Mouse (Mus musculus) spleen, adult 2 months (tissue): ENCODE measurements around the gene Tmem139. TPM values are rescaled to one million over a fixed set of nuclear protein-coding genes. Genes with fewer than 3 reads are reported as not detected.

Experiments
- DNase-seq, 2 experiments: peaks; one replicate each; pipeline versions ENCODE4 v3.0.0 to v3.0.0-alpha.2; 2012 to 2021; ENCODE audit warnings: low spot score in 2 of 2, low read depth in 1 of 2
- H3K27ac ChIP-seq: fragments of 200-500 bp; 2 replicates; pipeline ENCODE4 v1.5.1; 2012; ENCODE audit warnings: low read length, inconsistent platforms; ENCODE audit not compliant: insufficient read depth
- H3K27me3 ChIP-seq: fragments of 200-500 bp; 2 replicates; pipeline ENCODE4 v1.6.1; 2012; ENCODE audit warnings: mild to moderate bottlenecking, moderate library complexity, low read length, inconsistent platforms; ENCODE audit not compliant: control insufficient read depth, insufficient read depth
- H3K36me3 ChIP-seq: fragments of 200-500 bp; 2 replicates; pipeline ENCODE4 v1.6.1; 2012; ENCODE audit warnings: mild to moderate bottlenecking, low read length, inconsistent platforms; ENCODE audit not compliant: control insufficient read depth, insufficient read depth
- H3K4me1 ChIP-seq: fragments of 200-500 bp; 2 replicates; pipeline ENCODE4 v1.6.1; 2011; ENCODE audit warnings: inconsistent platforms; ENCODE audit not compliant: control insufficient read depth, insufficient read depth, insufficient read length
- H3K4me3 ChIP-seq: fragments of 200-500 bp; 2 replicates; pipeline ENCODE4 v1.5.1; 2011; ENCODE audit warnings: mild to moderate bottlenecking, inconsistent platforms; ENCODE audit not compliant: insufficient read depth, insufficient read length; ENCODE audit errors: extremely low read depth
- CTCF ChIP-seq: fragments of 200-500 bp; IDR thresholded peaks from 2 replicates; pipeline ENCODE4 v1.5.1; 2011; ENCODE audit warnings: mild to moderate bottlenecking, inconsistent platforms; ENCODE audit not compliant: insufficient read depth, insufficient read length, insufficient replicate concordance; ENCODE audit errors: extremely low read depth
- POLR2A ChIP-seq: fragments of 200-500 bp; IDR thresholded peaks from 2 replicates; pipeline ENCODE4 v1.6.1; 2011; ENCODE audit warnings: low read depth, low read length, inconsistent platforms
- WGBS: fragments of 180-500 bp; shearing (Covaris S2); methylation state at CpG from one replicate; pipeline ENCODE4 v1.1.7; 2018; 5-methylcytosine and 5-hydroxymethylcytosine counted together
- polyA plus RNA-seq: library from polyadenylated mRNA; depleted of rRNA; stranded (reverse); fragments of >200 nt; gene quantifications from 2 replicates; pipeline ENCODE4 v1.2.3, GENCODE M21; 2012

The Tmem139 gene
- polyA plus RNA-seq, 1 experiment, result not detected

GRCm38 (mm10) chr6:42257303-42257863, 4.4 kb upstream of the Tmem139 start:
- H3K4me1 ChIP-seq, result no peaks in the 10 kb centered on the region
- no peaks in the 10 kb centered on the region for H3K36me3 ChIP-seq
- WGBS, result 24% methylated on average over 11 of the region's 11 CpGs
- DNase-seq, result peak; percentile 45 to 68
- no peak overlapping the region for H3K4me3 ChIP-seq
- peak; percentile 64; the same call in 1 of the 2 replicates for TF ChIP-seq CTCF
- no peak for TF ChIP-seq POLR2A
- no peaks in the 10 kb centered on the region for H3K27me3 ChIP-seq
- no peak overlapping the region for H3K27ac ChIP-seq

GRCm38 (mm10) chr6:42260430-42260829, 1.3 kb upstream of the Tmem139 start:
- H3K27ac ChIP-seq, result no peak overlapping the region
- WGBS, result 46% methylated on average over 6 of the region's 6 CpGs

GRCm38 (mm10) chr6:42264626-42265312, 3.0 kb downstream of the Tmem139 start, which contains the start of gene Casp2:
TSS of gene Casp2 (plus strand) at chr6:42264985.
- DNase-seq, result peak; percentile 87 to 96
- Histone ChIP-seq H3K36me3 (peaks cover 14% of the 10 kb centered on the region), H3K4me1 (no peaks in the 10 kb centered on the region), H3K27ac (peak within 1 kb of the TSS; percentile 87), H3K27me3 (no peaks in the 10 kb centered on the region), H3K4me3 (peak within 1 kb of the TSS; percentile 93)
- under 1% methylated on average over 51 of the region's 51 CpGs for WGBS
- TF ChIP-seq POLR2A, result 0 out of 2 replicates have a peak, but pooled peaks have one; percentile 4
- TF ChIP-seq CTCF, result peak; percentile 59; the same call in 1 of the 2 replicates

More at GRCm38 (mm10) chr6:42260430-42260829, 1.3 kb upstream of the Tmem139 start:
- Histone ChIP-seq H3K36me3 (no peaks in the 10 kb centered on the region), H3K4me3 (no peak overlapping the region), H3K4me1 (no peaks in the 10 kb centered on the region), H3K27me3 (no peaks in the 10 kb centered on the region)
- TF ChIP-seq POLR2A (no peak), CTCF (no peak)
- DNase-seq, result no peak

- TF ChIP-seq POLR2A, result no peak
- TF ChIP-seq CTCF, result no peak
- Histone ChIP-seq H3K4me3 (peak overlapping the region; percentile 93), H3K4me1 (no peaks in the 10 kb centered on the region), H3K27me3 (no peaks in the 10 kb centered on the region), H3K36me3 (peaks cover 19% of the 10 kb centered on the region), H3K27ac (peak overlapping the region; percentile 87)
- peak; percentile 16 to 42 for DNase-seq
- WGBS, result under 1% methylated on average over 21 of the region's 21 CpGs
Observed at GRCm38 (mm10) chr6:42265391-42266330, 3.9 kb downstream of the Tmem139 start.

- DNase-seq, result no peak
- no peaks in the 10 kb centered on the region for H3K27me3 ChIP-seq
- H3K4me3 ChIP-seq, result no peak overlapping the region
- no peaks in the 10 kb centered on the region for H3K4me1 ChIP-seq
- no peak for TF ChIP-seq POLR2A
- TF ChIP-seq CTCF, result no peak
- H3K27ac ChIP-seq, result no peak overlapping the region
- peaks cover 45% of the 10 kb centered on the region for H3K36me3 ChIP-seq
Observed at GRCm38 (mm10) chr6:42270817-42271216, 9.0 kb downstream of the Tmem139 start.

- TF ChIP-seq POLR2A (no peak), CTCF (no peak)
- Histone ChIP-seq H3K4me3 (no peak overlapping the region), H3K36me3 (peaks cover 60% of the 10 kb centered on the region), H3K27me3 (no peaks in the 10 kb centered on the region), H3K4me1 (no peaks in the 10 kb centered on the region), H3K27ac (no peak overlapping the region)
- DNase-seq, result no peak
- 82% methylated on average over 2 of the region's 2 CpGs for WGBS
Observed at GRCm38 (mm10) chr6:42276151-42276550, 14.4 kb downstream of the Tmem139 start.
